Mouse (Mus musculus) duodenum, adult 2 months (tissue): ENCODE data around the gene Cyp3a44. TPM values are rescaled to one million over a fixed set of nuclear protein-coding genes. Genes with fewer than 3 reads are reported as not detected.

Experiments
- polyA plus RNA-seq: library from polyadenylated mRNA; depleted of rRNA; stranded (reverse); fragments of >200 nt; gene quantifications from 2 replicates; pipeline ENCODE4 v1.2.3, GENCODE M21; 2012; ENCODE audit warnings: low replicate concordance; rRNA removed

The Cyp3a44 gene
- not detected in 2 replicates for polyA plus RNA-seq

DNA sequence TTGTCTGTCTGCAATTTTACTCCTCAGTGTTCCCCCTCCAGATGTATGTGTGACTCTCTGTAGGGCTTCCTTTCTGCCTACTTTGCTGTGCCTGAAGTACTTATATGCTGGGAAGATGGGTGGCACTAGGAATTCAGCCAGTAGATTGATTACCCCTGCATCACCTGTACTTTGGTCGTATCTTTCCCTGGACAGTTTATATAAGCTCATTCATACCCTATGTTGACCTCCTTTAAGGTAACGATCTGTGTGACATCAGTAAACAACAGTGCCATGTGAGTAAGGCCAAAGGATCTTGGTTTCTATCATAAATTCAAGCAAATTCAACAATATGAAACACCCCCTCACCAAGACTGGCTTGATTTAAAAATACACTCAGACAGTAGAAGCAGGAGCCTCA lies at the start of gene Cyp3a44:
Gene Cyp3a44 (minus strand): TSS at position 79 of the 400 bp plus-strand sequence.

Other genes starting within 250 kb of the Cyp3a44 start
- gene Cyp3a41b, start 221.1 kb downstream of the Cyp3a44 start, polyA plus RNA-seq: not detected in 2 replicates
- gene Cyp3a41a, start 85.7 kb downstream of the Cyp3a44 start, polyA plus RNA-seq: not detected in 2 replicates
- gene Cyp3a11, start 74.1 kb upstream of the Cyp3a44 start, polyA plus RNA-seq: 24.2 and 31.2 TPM in 2 replicates
- gene Cyp3a25, start 203.7 kb upstream of the Cyp3a44 start, polyA plus RNA-seq: 6.8 and 12.5 TPM in 2 replicates